Mouse (Mus musculus) lung, postnatal 0 days (tissue): ENCODE measurements at regions not wholly inside any gene's neighbourhood (a gene's known extent, or its start where the extent isn't known, plus 50 kb on each side); places are given as distances from the start of the nearest gene placed in this dataset.

ENCODE experiments used
- CTCF ChIP-seq: IDR thresholded peaks from 2 replicates; pipeline ENCODE4 v1.5.1; 2016; ENCODE audit warnings: antibody characterized with exemption, mild to moderate bottlenecking
- EP300 ChIP-seq: IDR thresholded peaks from 2 replicates; pipeline ENCODE4 v1.6.1; 2016; ENCODE audit warnings: antibody characterized with exemption, mild to moderate bottlenecking, control low read depth

- TF ChIP-seq CTCF: no peak
- no peak for TF ChIP-seq EP300
Observed at GRCm38 (mm10) chr5:106066706-106067105, 190.3 kb downstream of the Zfp326 start.
